Mouse (Mus musculus): ENCODE measurements around the gene Gm11114. TPM values are rescaled to one million over a fixed set of nuclear protein-coding genes. Genes with fewer than 3 reads are reported as not detected.

The Gm11114 gene
- polyA plus RNA-seq, 1 experiment from 2014 or later = not detected

- Histone ChIP-seq H3K9me3 (no peaks in the 10 kb centered on the region), H3K36me3 (no peaks in the 10 kb centered on the region), H3K4me1 (replicated peaks) (no peaks in the 10 kb centered on the region), H3K27me3 (replicated peaks) (no peaks in the 10 kb centered on the region), H3K27ac (peak overlapping the region; percentile 88), H3K4me3 (replicated peaks) (peak overlapping the region; percentile 84), H3K9ac (peak overlapping the region; percentile 70), H3K4me2 (replicated peaks) (peak overlapping the region; percentile 85)
- WGBS = 2% methylated on average over 16 of the region's 16 CpGs
- peak; percentile 39 for ATAC-seq
Observed at GRCm38 (mm10) chr9:85328259-85328658, 15.7 kb downstream of the Gm11114 start.

GRCm38 (mm10) chr9:85331521-85331920 is 18.9 kb downstream of the Gm11114 start:
- Histone ChIP-seq H3K27me3 (replicated peaks) (no peaks in the 10 kb centered on the region), H3K9me3 (no peaks in the 10 kb centered on the region), H3K27ac (no peak overlapping the region), H3K4me3 (replicated peaks) (no peak overlapping the region), H3K4me1 (replicated peaks) (no peaks in the 10 kb centered on the region), H3K36me3 (no peaks in the 10 kb centered on the region), H3K4me2 (replicated peaks) (no peak overlapping the region), H3K9ac (no peak overlapping the region)
- WGBS = 70% methylated on average over 2 of the region's 2 CpGs
- ATAC-seq = no peak

GRCm38 (mm10) chr9:85336046-85336445 is 23.5 kb downstream of the Gm11114 start:
- no peaks in the 10 kb centered on the region for H3K9me3 ChIP-seq
- H3K4me2 ChIP-seq (replicated peaks) = no peak overlapping the region
- no peak overlapping the region for H3K4me3 ChIP-seq (replicated peaks)
- no peaks in the 10 kb centered on the region for H3K27me3 ChIP-seq (replicated peaks)
- H3K4me1 ChIP-seq (replicated peaks) = no peaks in the 10 kb centered on the region
- no peak overlapping the region for H3K9ac ChIP-seq
- no peak overlapping the region for H3K27ac ChIP-seq
- 84% methylated on average over 7 of the region's 7 CpGs for WGBS
- ATAC-seq = no peak
- H3K36me3 ChIP-seq = no peaks in the 10 kb centered on the region

- Histone ChIP-seq H3K4me2 (replicated peaks) (no peak overlapping the region), H3K9ac (no peak overlapping the region), H3K4me3 (replicated peaks) (no peak overlapping the region), H3K4me1 (replicated peaks) (0 out of 2 replicates have a peak, but pooled peaks cover 3% of the 10 kb centered on the region), H3K27ac (no peak overlapping the region), H3K36me3 (no peaks in the 10 kb centered on the region), H3K27me3 (replicated peaks) (no peaks in the 10 kb centered on the region), H3K9me3 (no peaks in the 10 kb centered on the region)
- 68% methylated on average over 3 of the region's 3 CpGs for WGBS
- ATAC-seq = peak; percentile 29; the same call in 1 of the 2 replicates
Observed at GRCm38 (mm10) chr9:85340303-85340702, 27.7 kb downstream of the Gm11114 start.

- H3K4me2 ChIP-seq (replicated peaks) = no peak overlapping the region
- no peak overlapping the region for H3K9ac ChIP-seq
- no peaks in the 10 kb centered on the region for H3K27me3 ChIP-seq (replicated peaks)
- H3K4me3 ChIP-seq (replicated peaks) = no peak overlapping the region
- H3K9me3 ChIP-seq = no peaks in the 10 kb centered on the region
- no peaks in the 10 kb centered on the region for H3K36me3 ChIP-seq
- H3K27ac ChIP-seq = no peak overlapping the region
- peaks cover 3% of the 10 kb centered on the region; the same call in 1 of the 2 replicates for H3K4me1 ChIP-seq (replicated peaks)
- 43% methylated on average over 8 of the region's 8 CpGs for WGBS
- peak; percentile 69 for ATAC-seq
Observed at GRCm38 (mm10) chr9:85342892-85343785, 30.6 kb downstream of the Gm11114 start.

GRCm38 (mm10) chr9:85347823-85348523 is 35.4 kb downstream of the Gm11114 start:
- 46% methylated on average over 10 of the region's 10 CpGs for WGBS
- Histone ChIP-seq H3K4me3 (replicated peaks) (no peak overlapping the region), H3K27me3 (replicated peaks) (no peaks in the 10 kb centered on the region), H3K4me1 (replicated peaks) (peaks cover 3% of the 10 kb centered on the region; the same call in 1 of the 2 replicates), H3K9me3 (no peaks in the 10 kb centered on the region), H3K36me3 (no peaks in the 10 kb centered on the region), H3K4me2 (replicated peaks) (no peak overlapping the region), H3K9ac (no peak overlapping the region), H3K27ac (no peak overlapping the region)
- ATAC-seq = peak; percentile 23; the same call in 1 of the 2 replicates

- no peak overlapping the region for H3K9ac ChIP-seq
- WGBS = 83% methylated on average over 5 of the region's 5 CpGs
- H3K27ac ChIP-seq = no peak overlapping the region
- H3K4me2 ChIP-seq (replicated peaks) = no peak overlapping the region
- no peak for ATAC-seq
- no peaks in the 10 kb centered on the region for H3K4me1 ChIP-seq (replicated peaks)
- H3K36me3 ChIP-seq = no peaks in the 10 kb centered on the region
- H3K9me3 ChIP-seq = no peaks in the 10 kb centered on the region
- no peaks in the 10 kb centered on the region for H3K27me3 ChIP-seq (replicated peaks)
- no peak overlapping the region for H3K4me3 ChIP-seq (replicated peaks)
Observed at GRCm38 (mm10) chr9:85355559-85355958, 43.0 kb downstream of the Gm11114 start.

GRCm38 (mm10) chr9:85357154-85357860 is 44.7 kb downstream of the Gm11114 start:
- 84% methylated on average over 7 of the region's 7 CpGs for WGBS
- no peak overlapping the region for H3K9ac ChIP-seq
- no peaks in the 10 kb centered on the region for H3K36me3 ChIP-seq
- peak; percentile 49; the same call in 1 of the 2 replicates for ATAC-seq
- no peak overlapping the region for H3K4me2 ChIP-seq (replicated peaks)
- no peaks in the 10 kb centered on the region for H3K4me1 ChIP-seq (replicated peaks)
- no peak overlapping the region for H3K4me3 ChIP-seq (replicated peaks)
- no peaks in the 10 kb centered on the region for H3K9me3 ChIP-seq
- H3K27ac ChIP-seq = no peak overlapping the region
- no peaks in the 10 kb centered on the region for H3K27me3 ChIP-seq (replicated peaks)

Other genes starting within 250 kb of the Gm11114 start
- gene Tent5a, start 14.6 kb downstream of the Gm11114 start, polyA plus RNA-seq (2015; fragmentation: Nextera tagmentation; extraction: Ambion mirVana) = 15.5 and 16.4 TPM in 2 replicates

All from intestine, embryonic 15.5 days (tissue).